Mouse (Mus musculus) MEL (cell line): ENCODE data around the gene Rtn4rl1.

Experiments used
- CTCF ChIP-seq, 3 experiments: IDR thresholded peaks in 2 of 3; conservative IDR thresholded peaks in 1 of 3; 2 replicates each; pipeline ENCODE4 v1.5.1; 2011 to 2012; ENCODE audit warnings: low read length in 3 of 3, low read depth in 2 of 3, mild to moderate bottlenecking in 2 of 3, improper control_type of control experiment in 1 of 3, inconsistent platforms in 1 of 3, mixed read lengths in 1 of 3, moderate library complexity in 1 of 3; ENCODE audit not compliant: control insufficient read depth in 1 of 3, insufficient read depth in 1 of 3, poor library complexity in 1 of 3, severe bottlenecking in 1 of 3
- ELF1 ChIP-seq: IDR thresholded peaks from 2 replicates; pipeline ENCODE4 v1.6.1; 2014; ENCODE audit warnings: low read depth, mild to moderate bottlenecking, inconsistent platforms, low read length, improper control_type of control experiment, moderate library complexity
- EP300 ChIP-seq, 2 experiments: IDR thresholded peaks; 2 replicates each; pipeline ENCODE4 v1.6.1; 2011; ENCODE audit warnings: improper control_type of control experiment in 2 of 2, low read length in 2 of 2, low read depth in 1 of 2, mild to moderate bottlenecking in 1 of 2

DNA sequence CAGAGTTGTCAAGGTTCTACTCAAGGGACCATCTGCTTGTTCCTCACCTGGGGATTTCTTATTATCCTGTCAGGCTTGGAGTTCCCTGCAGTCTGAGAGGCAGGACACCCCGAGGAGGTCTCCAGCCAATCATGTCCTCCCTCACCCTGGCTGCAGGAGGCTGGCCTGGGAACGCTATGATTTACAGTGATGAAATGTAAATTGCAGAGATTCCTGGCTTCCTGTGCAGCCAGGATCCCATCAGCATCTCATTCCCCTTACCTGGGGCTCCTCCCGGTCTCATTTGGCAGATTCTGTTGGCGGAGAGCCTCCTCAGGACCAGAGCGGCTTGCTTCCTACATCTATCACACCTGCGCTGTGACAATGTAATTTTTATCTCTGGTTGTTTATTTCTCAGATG, 35.7 kb downstream of the Rtn4rl1 start:
- TF ChIP-seq CTCF (IDR thresholded peaks at IDR 0.05 in 2 of 3, conservative IDR thresholded peaks at IDR 0.05 in 1 of 3; ENCODE audit: control insufficient read depth in 1 of 3, insufficient read depth in 1 of 3, low read depth in 2 of 3, low read length in 3 of 3, poor library complexity in 1 of 3, severe bottlenecking in 1 of 3) (no peak), EP300 (IDR thresholded peaks at IDR 0.05; ENCODE audit: low read depth in 1 of 2, low read length in 2 of 2) (no peak), ELF1 (no peak)
